Mouse (Mus musculus) kidney, adult 18-20 months (tissue): ENCODE results near the gene Senp1.

Experiments
- DNase-seq: peaks from one replicate; pipeline ENCODE4 v3.0.0; 2021

Gene Senp1

GRCm38 (mm10) chr15:98043967-98044366 is 49.6 kb downstream of the Senp1 start:
- no peak for DNase-seq

GRCm38 (mm10) chr15:98042508-98042907 is 51.0 kb downstream of the Senp1 start:
- DNase-seq: no peak

GRCm38 (mm10) chr15:98039682-98040081 is 53.9 kb downstream of the Senp1 start:
- no peak for DNase-seq

- DNase-seq: no peak
Observed at GRCm38 (mm10) chr15:98036578-98036977, 57.0 kb downstream of the Senp1 start.

- no peak for DNase-seq
Observed at GRCm38 (mm10) chr15:98035076-98035755, 58.3 kb downstream of the Senp1 start.

- DNase-seq: no peak
Observed at GRCm38 (mm10) chr15:98033233-98033748, 60.3 kb downstream of the Senp1 start.

GRCm38 (mm10) chr15:98029798-98030197 is 63.7 kb downstream of the Senp1 start:
- no peak for DNase-seq

GRCm38 (mm10) chr15:98026967-98027904 is 66.3 kb downstream of the Senp1 start:
- DNase-seq: no peak

GRCm38 (mm10) chr15:98025611-98026010 is 67.9 kb downstream of the Senp1 start:
- no peak for DNase-seq

- DNase-seq: peak; percentile 35
Observed at GRCm38 (mm10) chr15:98023137-98023536, 70.4 kb downstream of the Senp1 start.

- DNase-seq: no peak
Observed at GRCm38 (mm10) chr15:98021886-98022285, 71.7 kb downstream of the Senp1 start.

- DNase-seq: no peak
Observed at GRCm38 (mm10) chr15:98019047-98019446, 74.5 kb downstream of the Senp1 start.

- no peak for DNase-seq
Observed at GRCm38 (mm10) chr15:98017925-98018324, 75.6 kb downstream of the Senp1 start.

- no peak for DNase-seq
Observed at GRCm38 (mm10) chr15:98012810-98013209, 80.7 kb downstream of the Senp1 start.

- no peak for DNase-seq
Observed at GRCm38 (mm10) chr15:98005181-98005580, 88.4 kb downstream of the Senp1 start.

GRCm38 (mm10) chr15:98004740-98005159 is 88.8 kb downstream of the Senp1 start:
- no peak for DNase-seq

- DNase-seq: peak; percentile 13
Observed at GRCm38 (mm10) chr15:98003822-98004739, 89.5 kb downstream of the Senp1 start, which contains the start of gene Col2a1. Gene Col2a1, minus strand, starts transcription at chr15:98004695.

GRCm38 (mm10) chr15:98002991-98003821 is 90.3 kb downstream of the Senp1 start:
- DNase-seq: no peak

GRCm38 (mm10) chr15:98002113-98002990 is 91.2 kb downstream of the Senp1 start:
- no peak for DNase-seq

- DNase-seq: peak; percentile 17
Observed at GRCm38 (mm10) chr15:98001321-98002112, 92.0 kb downstream of the Senp1 start.
